Mouse (Mus musculus): ENCODE measurements around the gene Nfe2l2. TPM values are rescaled to one million over a fixed set of nuclear protein-coding genes. Genes with fewer than 3 reads are reported as not detected.

Nfe2l2 gene
- 30.6 TPM for polyA plus RNA-seq (2014; fragmentation: Illumina TruSeq; extraction: RNeasy Lipid Tissue Mini Kit (QIAGEN cat#74804); ENCODE audit: low read depth, low replicate concordance)

DNA sequence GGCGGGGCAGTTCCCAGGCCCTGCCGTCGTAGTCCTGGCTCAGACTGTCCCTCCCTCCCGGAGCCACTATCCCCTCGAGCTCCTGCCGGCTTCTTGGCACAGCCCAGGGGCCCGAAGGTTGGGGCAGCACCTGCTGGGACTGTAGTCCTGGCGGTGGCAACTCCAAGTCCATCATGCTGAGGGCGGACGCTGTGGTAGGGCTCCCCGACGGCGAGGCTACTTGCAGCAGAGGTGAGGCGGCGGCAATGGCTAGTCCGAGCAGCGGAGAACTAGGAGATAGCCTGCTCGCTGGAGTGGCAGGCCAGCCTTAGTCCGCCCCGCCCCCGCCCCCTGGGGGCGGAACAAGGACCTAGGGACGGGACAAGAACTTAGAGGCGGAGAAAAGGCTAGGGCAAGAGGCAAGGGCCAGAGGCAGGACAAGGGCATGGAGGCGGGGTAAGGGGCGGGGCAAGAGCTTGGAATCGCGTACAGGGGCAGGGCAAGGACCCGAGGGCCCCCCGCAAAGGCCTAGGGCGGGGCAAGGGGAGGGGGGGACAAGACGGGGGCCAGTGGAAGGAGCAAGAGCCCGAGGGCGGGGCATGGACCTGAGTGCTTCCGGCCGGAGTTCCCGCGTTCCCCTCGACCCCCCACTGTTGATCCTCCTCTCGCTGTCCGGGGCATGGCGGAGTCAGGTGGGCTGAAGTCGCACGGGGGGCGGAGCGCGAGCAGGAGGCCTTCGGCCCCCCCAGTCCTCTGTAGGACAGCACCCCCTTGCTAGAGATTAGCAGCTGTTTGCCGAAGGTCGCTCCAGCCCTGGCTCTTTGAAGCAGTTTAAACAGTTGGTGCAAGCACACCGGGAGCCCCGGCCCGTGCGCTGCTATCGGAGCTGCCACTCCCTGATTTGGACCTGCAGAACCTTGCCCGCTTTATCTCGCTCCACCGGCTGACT, at the start of gene Nfe2l2:
Nfe2l2 (minus strand) TSS at position 408 of the 928 bp plus-strand sequence.

DNA sequence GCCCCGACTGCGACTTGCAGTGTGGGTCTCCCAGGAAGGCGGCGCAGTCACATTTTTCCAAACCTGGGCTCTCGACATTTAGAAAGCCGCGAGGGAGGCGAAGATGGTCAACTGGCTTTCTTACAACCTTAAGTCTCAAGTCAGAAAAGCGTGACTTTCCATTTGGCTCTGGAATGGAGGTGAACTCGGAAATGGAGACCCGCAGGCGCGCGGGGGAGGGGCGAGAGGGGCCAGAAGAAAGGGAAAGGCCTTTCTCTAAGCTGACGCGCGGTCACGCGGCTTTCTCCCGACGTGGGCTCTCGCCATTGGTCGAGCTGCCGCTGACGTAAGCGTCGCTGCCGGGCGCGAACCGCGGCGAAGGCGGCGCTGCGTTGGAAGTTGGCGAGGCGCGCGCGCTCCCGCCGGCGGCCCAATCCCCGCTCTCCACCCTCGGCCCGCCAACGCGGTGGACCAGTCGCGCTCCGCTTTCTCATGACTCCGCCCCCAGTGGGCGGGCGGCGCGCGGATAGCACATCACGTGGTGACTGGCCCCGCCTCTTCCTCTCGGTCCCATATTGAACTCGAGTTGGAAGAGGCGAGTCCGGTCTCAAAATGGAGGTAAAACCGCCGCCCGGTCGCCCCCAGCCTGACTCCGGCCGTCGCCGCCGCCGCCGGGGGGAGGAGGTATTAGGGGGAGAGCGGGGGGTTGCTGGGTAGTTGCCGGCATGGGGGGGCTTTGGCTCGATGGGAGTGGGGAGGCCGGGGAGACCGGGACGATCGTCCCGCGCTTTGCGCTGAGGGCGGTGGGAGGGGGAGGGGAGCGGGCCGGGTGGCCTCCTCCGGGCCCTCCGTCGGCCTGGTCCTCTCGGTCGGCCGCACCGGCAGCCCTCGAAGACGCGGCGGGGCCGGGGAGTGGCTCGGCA, 45.5 kb downstream of the Nfe2l2 start, which contains the start of gene Hnrnpa3:
Hnrnpa3 (plus strand) TSS at position 535 of the 902 bp plus-strand sequence.

Other genes starting within 250 kb of the Nfe2l2 start
- gene Hnrnpa3, start 45.4 kb downstream of the Nfe2l2 start, polyA plus RNA-seq (2014; fragmentation: Illumina TruSeq; extraction: RNeasy Lipid Tissue Mini Kit (QIAGEN cat#74804); ENCODE audit: low read depth, low replicate concordance), result 797 TPM
- gene Agps, start 127.5 kb upstream of the Nfe2l2 start, polyA plus RNA-seq (2014; fragmentation: Illumina TruSeq; extraction: RNeasy Lipid Tissue Mini Kit (QIAGEN cat#74804); ENCODE audit: low read depth, low replicate concordance), result 22.4 TPM
- 14.5 TPM for gene Ttc30b, start 233.9 kb upstream of the Nfe2l2 start, polyA plus RNA-seq (2014; fragmentation: Illumina TruSeq; extraction: RNeasy Lipid Tissue Mini Kit (QIAGEN cat#74804); ENCODE audit: low read depth, low replicate concordance)